Mouse (Mus musculus): ENCODE measurements around the gene Ppp1r9b. TPM values are rescaled to one million over a fixed set of nuclear protein-coding genes. Genes with fewer than 3 reads are reported as not detected.

Ppp1r9b gene
- polyA plus RNA-seq, 1 experiment from 2014 or later: 9.3 TPM

GRCm38 (mm10) chr11:95027850-95028470 lies 37.1 kb downstream of the Ppp1r9b start:
- Histone ChIP-seq H3K27me3 (no peaks in the 10 kb centered on the region), H3K36me3 (peaks cover 19% of the 10 kb centered on the region; the same call in 1 of the 2 replicates), H3K27ac (no peak overlapping the region), H3K9me3 (no peaks in the 10 kb centered on the region), H3K9ac (no peak overlapping the region), H3K4me1 (0 out of 2 replicates have a peak, but pooled peaks cover 14% of the 10 kb centered on the region), H3K4me2 (no peak overlapping the region), H3K4me3 (no peak overlapping the region)
- ATAC-seq (ENCODE audit: borderline replicate concordance, extremely low read depth, low FRiP score, low TSS enrichment): no peak
- 35% methylated on average over 13 of the region's 13 CpGs for WGBS

GRCm38 (mm10) chr11:95032945-95033344 lies 42.1 kb downstream of the Ppp1r9b start:
- Histone ChIP-seq H3K4me3 (no peak overlapping the region), H3K27ac (no peak overlapping the region), H3K4me1 (peaks cover 18% of the 10 kb centered on the region), H3K9me3 (no peaks in the 10 kb centered on the region), H3K9ac (no peak overlapping the region), H3K27me3 (no peaks in the 10 kb centered on the region), H3K36me3 (no peaks in the 10 kb centered on the region), H3K4me2 (no peak overlapping the region)
- 33% methylated on average over 6 of the region's 6 CpGs for WGBS
- no peak for ATAC-seq (ENCODE audit: borderline replicate concordance, extremely low read depth, low FRiP score, low TSS enrichment)

GRCm38 (mm10) chr11:95033617-95034016 lies 42.8 kb downstream of the Ppp1r9b start:
- 43% methylated on average over 14 of the region's 14 CpGs for WGBS
- 0 out of 2 replicates have a peak, but pooled peaks have one; percentile 16 for ATAC-seq (ENCODE audit: borderline replicate concordance, extremely low read depth, low FRiP score, low TSS enrichment)
- no peaks in the 10 kb centered on the region for H3K27me3 ChIP-seq
- H3K9ac ChIP-seq: no peak overlapping the region
- H3K27ac ChIP-seq: 0 out of 2 replicates have a peak overlapping the region, but pooled peaks have one; percentile 50
- peaks cover 18% of the 10 kb centered on the region for H3K4me1 ChIP-seq
- no peak overlapping the region for H3K4me3 ChIP-seq
- no peak overlapping the region; the same call in 1 of the 2 replicates for H3K4me2 ChIP-seq
- no peaks in the 10 kb centered on the region for H3K9me3 ChIP-seq
- H3K36me3 ChIP-seq: peaks cover 3% of the 10 kb centered on the region; the same call in 1 of the 2 replicates

- Histone ChIP-seq H3K36me3 (peaks cover 3% of the 10 kb centered on the region; the same call in 1 of the 2 replicates), H3K4me1 (peaks cover 23% of the 10 kb centered on the region), H3K4me2 (no peak overlapping the region), H3K4me3 (no peak overlapping the region), H3K27me3 (no peaks in the 10 kb centered on the region), H3K9me3 (no peaks in the 10 kb centered on the region), H3K9ac (no peak overlapping the region), H3K27ac (0 out of 2 replicates have a peak overlapping the region, but pooled peaks have one; percentile 2)
- no peak for ATAC-seq (ENCODE audit: borderline replicate concordance, extremely low read depth, low FRiP score, low TSS enrichment)
- 59% methylated on average over 10 of the region's 10 CpGs for WGBS
These were observed 44.1 kb downstream of the Ppp1r9b start for GRCm38 (mm10) chr11:95034902-95035301.

GRCm38 (mm10) chr11:95036521-95036920 lies 45.7 kb downstream of the Ppp1r9b start:
- H3K4me3 ChIP-seq: no peak overlapping the region
- ATAC-seq (ENCODE audit: borderline replicate concordance, extremely low read depth, low FRiP score, low TSS enrichment): no peak
- H3K4me2 ChIP-seq: no peak overlapping the region
- H3K9me3 ChIP-seq: no peaks in the 10 kb centered on the region
- H3K27me3 ChIP-seq: no peaks in the 10 kb centered on the region
- H3K27ac ChIP-seq: no peak overlapping the region
- H3K9ac ChIP-seq: no peak overlapping the region
- peaks cover 3% of the 10 kb centered on the region; the same call in 1 of the 2 replicates for H3K36me3 ChIP-seq
- peaks cover 31% of the 10 kb centered on the region for H3K4me1 ChIP-seq
- WGBS: 98% methylated on average over 5 of the region's 5 CpGs

- no peaks in the 10 kb centered on the region for H3K9me3 ChIP-seq
- H3K4me1 ChIP-seq: peaks cover 37% of the 10 kb centered on the region
- no peak overlapping the region for H3K9ac ChIP-seq
- H3K4me3 ChIP-seq: no peak overlapping the region
- H3K27ac ChIP-seq: no peak overlapping the region
- no peak for ATAC-seq (ENCODE audit: borderline replicate concordance, extremely low read depth, low FRiP score, low TSS enrichment)
- H3K27me3 ChIP-seq: no peaks in the 10 kb centered on the region
- no peak overlapping the region for H3K4me2 ChIP-seq
- H3K36me3 ChIP-seq: peaks cover 3% of the 10 kb centered on the region; the same call in 1 of the 2 replicates
- 53% methylated on average over 6 of the region's 6 CpGs for WGBS
These were observed 46.5 kb downstream of the Ppp1r9b start for GRCm38 (mm10) chr11:95037306-95037705.

GRCm38 (mm10) chr11:95038156-95038817 lies 47.5 kb downstream of the Ppp1r9b start:
- Histone ChIP-seq H3K27ac (no peak overlapping the region), H3K9ac (no peak overlapping the region), H3K27me3 (no peaks in the 10 kb centered on the region), H3K4me1 (peaks cover 36% of the 10 kb centered on the region), H3K4me3 (no peak overlapping the region), H3K36me3 (peaks cover 3% of the 10 kb centered on the region; the same call in 1 of the 2 replicates), H3K9me3 (no peaks in the 10 kb centered on the region), H3K4me2 (no peak overlapping the region)
- ATAC-seq (ENCODE audit: borderline replicate concordance, extremely low read depth, low FRiP score, low TSS enrichment): no peak
- WGBS: 72% methylated on average over 14 of the region's 14 CpGs

- H3K4me2 ChIP-seq: no peak overlapping the region
- H3K36me3 ChIP-seq: peaks cover 3% of the 10 kb centered on the region; the same call in 1 of the 2 replicates
- H3K9ac ChIP-seq: no peak overlapping the region
- no peak overlapping the region for H3K4me3 ChIP-seq
- H3K27me3 ChIP-seq: no peaks in the 10 kb centered on the region
- WGBS: 76% methylated on average over 13 of the region's 13 CpGs
- no peak overlapping the region for H3K27ac ChIP-seq
- peaks cover 31% of the 10 kb centered on the region for H3K4me1 ChIP-seq
- H3K9me3 ChIP-seq: no peaks in the 10 kb centered on the region
- no peak for ATAC-seq (ENCODE audit: borderline replicate concordance, extremely low read depth, low FRiP score, low TSS enrichment)
These were observed 48.2 kb downstream of the Ppp1r9b start for GRCm38 (mm10) chr11:95038818-95039655.

GRCm38 (mm10) chr11:95039766-95040165 lies 48.9 kb downstream of the Ppp1r9b start:
- Histone ChIP-seq H3K27me3 (no peaks in the 10 kb centered on the region), H3K9ac (no peak overlapping the region), H3K36me3 (peaks cover 6% of the 10 kb centered on the region), H3K4me2 (peak overlapping the region; percentile 85), H3K4me1 (peaks cover 23% of the 10 kb centered on the region), H3K4me3 (no peak overlapping the region), H3K27ac (peak overlapping the region; percentile 76; the same call in 1 of the 2 replicates), H3K9me3 (no peaks in the 10 kb centered on the region)
- 70% methylated on average over 4 of the region's 4 CpGs for WGBS
- no peak for ATAC-seq (ENCODE audit: borderline replicate concordance, extremely low read depth, low FRiP score, low TSS enrichment)

GRCm38 (mm10) chr11:95040491-95041138 lies 49.8 kb downstream of the Ppp1r9b start:
- H3K27ac ChIP-seq: peak overlapping the region; percentile 76
- H3K4me2 ChIP-seq: peak overlapping the region; percentile 85
- H3K9ac ChIP-seq: peak overlapping the region; percentile 72
- no peaks in the 10 kb centered on the region for H3K9me3 ChIP-seq
- H3K4me1 ChIP-seq: peaks cover 19% of the 10 kb centered on the region
- peak; percentile 50 for ATAC-seq (ENCODE audit: borderline replicate concordance, extremely low read depth, low FRiP score, low TSS enrichment)
- 2% methylated on average over 20 of the region's 20 CpGs for WGBS
- peaks cover 10% of the 10 kb centered on the region for H3K36me3 ChIP-seq
- no peaks in the 10 kb centered on the region for H3K27me3 ChIP-seq
- peak overlapping the region; percentile 73 for H3K4me3 ChIP-seq

GRCm38 (mm10) chr11:95041139-95041609 lies 50.3 kb downstream of the Ppp1r9b start, which contains the start of gene Pdk2:
Gene Pdk2, minus strand, starts transcription at chr11:95041354.
- peak; percentile 97 for ATAC-seq (ENCODE audit: borderline replicate concordance, extremely low read depth, low FRiP score, low TSS enrichment)
- H3K27me3 ChIP-seq: no peaks in the 10 kb centered on the region
- H3K36me3 ChIP-seq: peaks cover 11% of the 10 kb centered on the region
- H3K4me3 ChIP-seq: peak within 1 kb of the TSS; percentile 73
- under 1% methylated on average over 41 of the region's 41 CpGs for WGBS
- peak within 1 kb of the TSS; percentile 72 for H3K9ac ChIP-seq
- no peaks in the 10 kb centered on the region for H3K9me3 ChIP-seq
- peaks cover 19% of the 10 kb centered on the region for H3K4me1 ChIP-seq
- H3K27ac ChIP-seq: peak within 1 kb of the TSS; percentile 76
- H3K4me2 ChIP-seq: peak within 1 kb of the TSS; percentile 85
